Mouse (Mus musculus) CH12.LX (cell line): ENCODE measurements around the gene Zfp511.

Experiments
- BHLHE40 ChIP-seq: IDR thresholded peaks from 2 replicates; pipeline ENCODE4 v1.6.1; 2011; ENCODE audit warnings: mild to moderate bottlenecking, low read depth, low read length, improper control_type of control experiment
- CTCF ChIP-seq, 2 experiments: IDR thresholded peaks in 1 of 2; conservative IDR thresholded peaks in 1 of 2; 2 replicates each; pipeline ENCODE4 v1.5.1; 2011 to 2012; ENCODE audit warnings: low read depth in 2 of 2, low read length in 2 of 2, improper control_type of control experiment in 1 of 2, inconsistent platforms in 1 of 2, mild to moderate bottlenecking in 1 of 2, moderate library complexity in 1 of 2
- EP300 ChIP-seq: IDR thresholded peaks from 2 replicates; pipeline ENCODE4 v1.6.1; 2011; ENCODE audit warnings: low read length, improper control_type of control experiment
- GABPA ChIP-seq: IDR thresholded peaks from 2 replicates; pipeline ENCODE4 v1.6.1; 2012; ENCODE audit warnings: low read depth, low read length, improper control_type of control experiment, inconsistent platforms; ENCODE audit not compliant: insufficient replicate concordance
- JUN ChIP-seq: IDR thresholded peaks from 2 replicates; pipeline ENCODE4 v1.6.1; 2011; ENCODE audit warnings: low read depth, mild to moderate bottlenecking, low read length, improper control_type of control experiment, moderate library complexity; ENCODE audit not compliant: insufficient read depth
- MAFK ChIP-seq: IDR thresholded peaks from 2 replicates; pipeline ENCODE4 v1.6.1; 2011; ENCODE audit warnings: low read length, improper control_type of control experiment; ENCODE audit not compliant: insufficient replicate concordance
- PAX5 ChIP-seq: IDR thresholded peaks from 2 replicates; pipeline ENCODE4 v1.6.1; 2012; ENCODE audit warnings: low read length, inconsistent platforms, mixed read lengths
- POLR2A ChIP-seq: IDR thresholded peaks from 2 replicates; pipeline ENCODE4 v1.6.1; 2011; ENCODE audit warnings: low read depth, mild to moderate bottlenecking, improper control_type of control experiment, low read length
- POLR2AphosphoS2 ChIP-seq: IDR thresholded peaks from 2 replicates; pipeline ENCODE4 v1.6.1; 2011; ENCODE audit warnings: low read depth, low read length, improper control_type of control experiment
- RCOR1 ChIP-seq: conservative IDR thresholded peaks from 2 replicates; pipeline ENCODE4 v1.6.1; 2012; ENCODE audit warnings: low read depth, mild to moderate bottlenecking, inconsistent platforms, low read length, improper control_type of control experiment
- SMC3 ChIP-seq: IDR thresholded peaks from 2 replicates; pipeline ENCODE4 v1.6.1; 2011; ENCODE audit warnings: low read depth, low read length, improper control_type of control experiment
- USF1 ChIP-seq: IDR thresholded peaks from 2 replicates; pipeline ENCODE4 v1.6.1; 2014; ENCODE audit warnings: low read depth, mild to moderate bottlenecking, inconsistent platforms, low read length, improper control_type of control experiment
- ZC3H11A ChIP-seq: IDR thresholded peaks from 2 replicates; pipeline ENCODE4 v1.6.1; 2012; ENCODE audit warnings: low read depth, mild to moderate bottlenecking, inconsistent platforms, low read length, improper control_type of control experiment

DNA sequence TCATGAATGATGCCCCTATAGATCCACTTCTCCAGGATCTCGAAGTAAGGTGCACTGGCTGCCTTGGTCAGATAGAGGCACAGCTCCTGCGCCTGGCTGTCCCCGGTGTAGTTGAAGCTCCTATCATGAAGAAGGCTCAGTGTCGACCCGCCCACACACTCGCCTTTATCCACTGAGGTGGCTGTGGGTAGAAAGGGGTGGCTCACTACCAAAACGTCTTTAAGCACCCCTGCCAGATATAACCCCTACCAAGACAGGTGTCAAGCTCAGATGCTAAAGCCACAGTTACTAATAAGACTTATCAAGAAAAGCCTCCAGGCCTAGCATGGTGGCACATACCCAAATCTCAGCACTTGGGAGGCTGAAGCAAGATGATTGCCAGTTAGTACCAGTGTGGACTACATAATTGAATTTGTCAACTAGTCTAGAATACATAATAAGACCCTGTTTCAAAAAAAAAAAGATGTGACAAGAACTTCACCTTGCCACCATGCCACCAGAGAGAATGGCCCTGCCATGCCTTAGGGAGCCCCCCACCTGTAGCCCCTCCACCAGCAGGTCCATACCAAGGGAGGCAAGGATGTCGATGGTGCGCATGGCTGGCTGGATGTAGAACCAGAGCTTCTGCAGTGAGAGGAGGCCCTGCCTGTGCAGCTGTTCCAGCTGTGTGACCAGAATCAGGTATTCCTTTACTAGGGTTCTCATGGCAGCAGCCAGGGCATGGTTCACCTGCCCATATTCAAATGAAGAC is 29.2 kb upstream of the Zfp511 start:
- no peak for TF ChIP-seq PAX5
- TF ChIP-seq EP300 = no peak
- no peak for TF ChIP-seq CTCF (conservative IDR thresholded peaks at IDR 0.05 in 1 of 2, IDR thresholded peaks at IDR 0.05 in 1 of 2; ENCODE audit: low read depth in 2 of 2, low read length in 2 of 2)
- no peak for TF ChIP-seq ZC3H11A
- TF ChIP-seq SMC3 = no peak
- TF ChIP-seq BHLHE40 = no peak
- TF ChIP-seq JUN = no peak
- no peak for TF ChIP-seq MAFK
- no peak for TF ChIP-seq RCOR1
- TF ChIP-seq POLR2AphosphoS2 = no peak
- TF ChIP-seq POLR2A = no peak
- no peak for TF ChIP-seq GABPA
- TF ChIP-seq USF1 = no peak
